Mouse (Mus musculus): ENCODE results near the gene Pde4b.

- TF ChIP-seq CTCF (IDR thresholded peaks at IDR 0.05; ENCODE audit: control insufficient read depth, insufficient read depth, insufficient read length) (no peak), CEBPB (IDR thresholded peaks at IDR 0.05; ENCODE audit: low read depth) (no peak), MYOD1 (IDR thresholded peaks at IDR 0.05; ENCODE audit: control insufficient read depth, insufficient read length, low read depth) (no peak), FOSL1 (IDR thresholded peaks at IDR 0.05; ENCODE audit: insufficient read depth, low read length, poor library complexity, severe bottlenecking) (no peak), MAX (IDR thresholded peaks at IDR 0.05) (no peak), USF1 (IDR thresholded peaks at IDR 0.05; ENCODE audit: low read depth) (no peak), MYOG (IDR thresholded peaks at IDR 0.05; ENCODE audit: control insufficient read depth, extremely low read depth, insufficient read length) (no peak)
Observed at GRCm38 (mm10) chr4:102506376-102507280, 419.3 kb downstream of the Pde4b start.

All from C2C12 (cell line).